Mouse (Mus musculus): Measurements from ENCODE around the gene Pde4a. TPM values are rescaled to one million over a fixed set of nuclear protein-coding genes. Genes with fewer than 3 reads are reported as not detected.
"Not testable (repeated sequence)": the region's sequence is repeated elsewhere in the genome, so short reads cannot be mapped to it uniquely, and the experiment has no call there.

The Pde4a gene
- total RNA-seq, 4 experiments from 2014 or later = 91.9 to 94.8 (median 93.7) TPM

- DNase-seq (ENCODE audit: low spot score in 2 of 2) = no peak
These were observed 50.7 kb downstream of the Pde4a start for GRCm38 (mm10) chr9:21216050-21216841.

- no peak for DNase-seq (ENCODE audit: low spot score in 2 of 2)
These were observed 54.3 kb downstream of the Pde4a start for GRCm38 (mm10) chr9:21219820-21220219.

- peak; percentile 90 for DNase-seq (ENCODE audit: low spot score in 2 of 2)
These were observed 55.2 kb downstream of the Pde4a start for GRCm38 (mm10) chr9:21220490-21221382.

GRCm38 (mm10) chr9:21221383-21221929, 55.9 kb downstream of the Pde4a start:
- no peak for DNase-seq (ENCODE audit: low spot score in 2 of 2)

- DNase-seq (ENCODE audit: low spot score in 2 of 2) = not testable (repeated sequence)
These were observed 58.0 kb downstream of the Pde4a start for GRCm38 (mm10) chr9:21223490-21223889.

- no peak for DNase-seq (ENCODE audit: low spot score in 2 of 2)
These were observed 58.4 kb downstream of the Pde4a start for GRCm38 (mm10) chr9:21223906-21224305.

- no peak for DNase-seq (ENCODE audit: low spot score in 2 of 2)
These were observed 59.3 kb downstream of the Pde4a start for GRCm38 (mm10) chr9:21224576-21225414.

GRCm38 (mm10) chr9:21225415-21225758, 59.9 kb downstream of the Pde4a start:
- DNase-seq (ENCODE audit: low spot score in 2 of 2) = no peak

- no peak for DNase-seq (ENCODE audit: low spot score in 2 of 2)
These were observed 61.8 kb downstream of the Pde4a start for GRCm38 (mm10) chr9:21227342-21227741.

GRCm38 (mm10) chr9:21231551-21231950, 66.0 kb downstream of the Pde4a start:
- no peak for DNase-seq (ENCODE audit: low spot score in 2 of 2)

- no peak for DNase-seq (ENCODE audit: low spot score in 2 of 2)
These were observed 67.4 kb downstream of the Pde4a start for GRCm38 (mm10) chr9:21232867-21233266.

GRCm38 (mm10) chr9:21233366-21233765, 67.9 kb downstream of the Pde4a start:
- no peak for DNase-seq (ENCODE audit: low spot score in 2 of 2)

GRCm38 (mm10) chr9:21233805-21234204, 68.3 kb downstream of the Pde4a start:
- no peak for DNase-seq (ENCODE audit: low spot score in 2 of 2)

GRCm38 (mm10) chr9:21235341-21235740, 69.8 kb downstream of the Pde4a start:
- no peak for DNase-seq (ENCODE audit: low spot score in 2 of 2)

GRCm38 (mm10) chr9:21236991-21237367, 71.5 kb downstream of the Pde4a start:
- no peak for DNase-seq (ENCODE audit: low spot score in 2 of 2)

GRCm38 (mm10) chr9:21237368-21238003, 72.0 kb downstream of the Pde4a start:
- DNase-seq (ENCODE audit: low spot score in 2 of 2) = no peak

- DNase-seq (ENCODE audit: low spot score in 2 of 2) = no peak
These were observed 72.7 kb downstream of the Pde4a start for GRCm38 (mm10) chr9:21238004-21238732.

GRCm38 (mm10) chr9:21238733-21239464, 73.4 kb downstream of the Pde4a start, which contains the start of gene Keap1:
Gene Keap1 (minus strand): TSS chr9:21239361.
- peak; percentile 67 for DNase-seq (ENCODE audit: low spot score in 2 of 2)

- DNase-seq (ENCODE audit: low spot score in 2 of 2) = no peak
These were observed 73.9 kb downstream of the Pde4a start for GRCm38 (mm10) chr9:21239465-21239848.
